Mouse (Mus musculus) fat pad, adult 2 months (tissue): ENCODE measurements around the gene Ube2e1.
A peak's percentile ranks its signal among the peaks of the same experiment; 100 is the strongest.

ENCODE experiments used
- DNase-seq: peaks from one replicate; pipeline ENCODE4 v3.0.0-alpha.2; 2011; ENCODE audit warnings: low read depth, low spot score; ENCODE audit errors: extremely low read depth

The Ube2e1 gene

DNA sequence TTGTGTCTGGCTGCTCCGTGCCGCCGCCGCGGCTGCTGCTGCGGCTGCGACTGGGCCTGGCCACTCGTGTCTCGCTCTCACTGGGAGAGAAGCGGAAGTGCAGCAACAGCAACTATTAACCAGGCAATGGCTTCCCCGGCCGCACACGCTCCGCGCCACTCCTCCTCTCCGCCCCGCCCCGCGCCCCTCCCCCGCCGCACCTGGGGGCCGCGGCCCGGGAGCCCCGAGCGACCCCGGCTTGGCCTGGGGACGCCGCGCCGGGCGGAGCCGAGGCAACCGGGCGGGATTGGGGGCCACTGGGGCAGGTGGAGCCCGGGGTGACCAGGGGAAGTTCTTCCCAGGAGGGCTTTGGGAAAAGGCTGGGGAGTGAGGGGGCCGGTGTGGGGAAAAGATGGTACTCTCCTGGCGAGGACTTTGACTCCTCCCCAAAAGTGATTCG, at the start of gene Ube2e1:
Gene Ube2e1 (minus strand): TSS at position 167 of the 439 bp plus-strand sequence.
- DNase-seq = no peak

DNA sequence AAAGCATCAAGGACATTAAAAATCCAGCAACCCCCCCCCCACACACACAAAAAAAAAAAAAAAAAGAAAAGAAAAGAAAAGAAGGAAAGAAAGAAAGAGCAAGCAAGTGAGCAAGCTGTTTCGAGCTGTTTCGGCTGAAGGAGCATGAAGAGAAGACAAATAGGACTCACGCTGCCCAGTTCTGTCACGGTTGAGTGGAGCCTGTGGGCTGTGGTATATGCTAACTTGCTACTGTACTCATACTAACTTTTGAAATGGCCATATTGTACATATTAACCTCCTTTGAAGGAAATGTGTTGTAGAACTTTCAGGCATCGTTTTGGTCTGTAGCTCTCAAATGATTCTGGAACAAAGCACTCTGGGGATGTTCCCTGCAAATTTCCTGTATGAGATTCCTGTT, 48.2 kb upstream of the Ube2e1 start:
- DNase-seq = no peak

DNA sequence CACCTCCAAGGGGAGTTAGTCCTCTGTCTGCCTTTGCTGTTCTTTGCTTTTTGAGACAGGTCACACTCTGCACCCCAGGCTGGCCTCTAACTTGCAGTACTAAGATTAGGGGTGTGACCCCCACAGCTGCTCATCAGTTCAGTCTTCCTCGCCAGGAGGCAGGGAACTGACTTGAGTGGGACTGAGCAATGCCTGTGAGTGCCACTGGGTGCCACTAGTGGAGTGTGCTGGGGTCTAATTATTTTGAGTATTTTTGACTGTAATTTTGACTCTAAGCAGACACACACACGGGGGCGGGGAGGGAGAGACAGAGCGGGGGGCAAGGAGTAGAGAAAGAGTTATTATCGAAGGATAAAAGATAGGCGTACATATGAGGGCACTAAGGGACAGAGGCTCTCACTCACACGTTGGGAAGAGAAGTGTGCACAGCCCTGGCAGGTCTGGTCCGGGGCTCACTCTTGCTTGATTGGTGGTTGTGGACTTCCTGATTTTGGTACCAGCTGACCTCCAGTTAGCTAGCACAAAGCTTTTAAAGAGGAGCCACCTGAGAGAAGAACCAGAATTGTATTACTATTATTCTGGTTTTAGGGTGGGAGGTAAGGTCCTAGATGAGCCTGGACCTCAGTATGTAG, 46.4 kb upstream of the Ube2e1 start:
- DNase-seq = no peak

DNA sequence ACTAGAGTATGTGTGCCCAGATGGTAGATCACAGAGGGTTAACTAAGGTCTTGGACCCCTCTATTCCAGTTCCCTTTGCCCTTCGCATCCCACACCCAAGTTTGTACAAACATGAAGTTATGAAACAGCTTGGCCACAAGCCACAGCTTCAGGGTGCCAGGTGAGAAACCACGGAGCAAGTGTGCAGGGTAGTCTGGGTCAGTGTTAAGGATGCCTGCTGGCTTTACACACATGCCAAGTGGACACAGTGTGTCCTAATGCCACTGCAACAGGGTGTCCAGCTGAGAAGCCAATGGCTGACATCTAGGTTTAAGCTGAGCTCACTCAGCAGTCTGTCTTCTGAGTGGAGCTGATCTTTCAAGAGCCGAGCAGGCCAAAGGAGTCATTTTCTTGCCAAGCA, 44.5 kb upstream of the Ube2e1 start:
- peak; percentile 52 for DNase-seq

DNA sequence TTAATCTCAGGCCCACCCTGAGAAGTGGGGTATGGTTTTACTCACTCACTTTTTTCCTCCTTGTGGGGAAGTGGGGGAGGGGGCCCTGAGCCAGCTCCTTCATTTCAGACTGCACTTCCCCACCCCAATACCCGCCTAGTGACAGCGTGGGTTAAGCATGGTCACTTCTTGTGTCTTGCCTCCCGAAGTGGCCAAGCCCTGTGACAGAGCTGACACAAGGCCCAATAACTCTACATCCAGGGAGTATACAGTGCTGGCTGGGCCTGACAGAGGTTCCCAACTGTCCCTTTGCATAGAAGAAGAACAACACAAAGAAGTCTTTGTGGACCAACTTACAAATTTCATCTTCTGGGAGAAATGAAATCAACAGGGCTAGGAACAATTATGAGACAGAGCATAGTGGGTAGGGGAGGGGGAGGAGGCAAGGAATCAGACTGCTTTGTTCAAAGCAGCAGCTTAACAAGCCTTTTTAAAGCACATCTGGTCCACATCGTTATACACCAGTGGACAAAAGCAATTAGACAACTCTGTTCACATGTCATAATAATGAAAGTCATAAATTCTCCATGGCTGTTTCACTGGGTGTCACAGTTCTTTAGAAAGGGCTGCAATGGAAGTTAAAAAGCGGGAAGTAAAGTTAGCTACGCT, 42.2 kb upstream of the Ube2e1 start:
- DNase-seq = no peak

DNA sequence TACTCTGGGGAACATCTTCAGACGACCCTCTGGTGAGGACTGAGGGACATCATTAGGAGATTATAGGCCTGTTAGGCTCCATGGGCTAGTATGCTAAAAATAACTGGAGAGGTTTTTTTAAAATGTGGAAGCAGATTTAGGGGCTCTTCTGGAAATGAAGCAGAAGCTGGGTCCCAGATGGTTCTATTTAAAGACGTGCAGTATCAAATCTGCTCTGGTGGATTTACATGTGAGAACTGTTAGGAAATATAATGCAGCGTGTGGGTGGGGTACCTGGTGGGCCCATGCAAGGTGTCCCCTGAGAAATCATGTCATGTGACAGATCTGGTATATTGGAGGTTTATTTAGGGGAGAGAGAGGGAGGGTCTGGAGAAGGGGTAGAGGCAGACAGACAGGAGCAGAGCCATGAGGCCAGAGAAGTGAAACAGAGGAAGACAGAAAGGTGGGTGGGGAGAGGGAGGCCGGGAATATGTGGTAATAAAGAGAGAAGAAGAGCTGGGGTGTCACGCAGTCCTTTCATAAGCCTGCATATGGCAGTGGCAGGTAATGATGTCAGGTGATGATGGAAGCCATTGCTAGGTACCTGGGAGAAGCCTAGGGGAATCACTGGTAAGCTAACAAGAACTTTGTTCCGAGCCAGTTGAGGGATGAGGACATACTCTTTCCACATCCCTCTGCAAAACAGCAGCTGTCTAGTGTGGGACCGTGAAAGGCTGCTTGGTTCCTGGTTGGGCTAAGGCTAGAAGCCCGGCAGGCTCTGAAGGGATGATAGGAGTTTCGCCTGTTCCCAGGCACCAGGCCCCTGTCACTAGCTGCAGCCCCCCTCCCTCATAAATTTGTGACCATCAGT, 41.3 kb upstream of the Ube2e1 start:
- DNase-seq = no peak

DNA sequence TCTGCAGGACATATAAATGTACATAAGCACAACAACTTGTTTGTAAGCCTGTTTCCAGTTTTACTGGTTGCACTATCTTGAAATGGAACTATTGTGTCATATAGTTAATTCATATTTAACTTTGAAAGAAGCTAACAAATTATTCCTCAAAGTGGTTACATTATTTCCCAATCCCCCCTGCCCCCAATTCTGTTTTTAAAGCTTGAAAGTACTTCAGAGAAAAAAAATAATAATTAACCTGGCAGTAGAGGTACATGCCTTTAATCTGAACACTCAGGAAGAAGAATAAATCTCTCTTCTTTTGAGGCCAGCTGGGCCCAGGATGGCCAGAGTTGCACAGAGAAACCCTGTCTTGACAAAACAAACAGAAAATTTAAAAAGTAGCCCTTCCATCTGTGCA, 37.4 kb upstream of the Ube2e1 start:
- no peak for DNase-seq

DNA sequence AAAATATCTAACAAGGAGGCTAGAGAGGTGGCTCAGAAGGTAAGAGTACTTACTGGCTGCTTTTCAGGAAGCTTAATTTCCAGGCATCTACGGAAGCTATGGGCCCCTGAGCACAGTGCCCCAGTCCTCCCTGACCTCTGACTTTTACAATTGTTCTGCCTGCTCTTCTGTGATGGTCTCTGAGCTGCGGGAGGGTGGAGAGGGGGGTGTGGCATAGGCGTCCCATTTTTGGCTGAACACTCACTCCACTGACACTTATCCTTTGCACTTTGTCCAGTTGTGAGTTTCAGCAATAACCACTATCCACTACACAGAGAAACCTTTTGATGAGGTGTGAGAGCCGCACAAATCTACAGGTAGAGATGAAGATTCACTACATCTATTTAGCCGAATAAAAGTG, 35.4 kb upstream of the Ube2e1 start:
- no peak for DNase-seq

DNA sequence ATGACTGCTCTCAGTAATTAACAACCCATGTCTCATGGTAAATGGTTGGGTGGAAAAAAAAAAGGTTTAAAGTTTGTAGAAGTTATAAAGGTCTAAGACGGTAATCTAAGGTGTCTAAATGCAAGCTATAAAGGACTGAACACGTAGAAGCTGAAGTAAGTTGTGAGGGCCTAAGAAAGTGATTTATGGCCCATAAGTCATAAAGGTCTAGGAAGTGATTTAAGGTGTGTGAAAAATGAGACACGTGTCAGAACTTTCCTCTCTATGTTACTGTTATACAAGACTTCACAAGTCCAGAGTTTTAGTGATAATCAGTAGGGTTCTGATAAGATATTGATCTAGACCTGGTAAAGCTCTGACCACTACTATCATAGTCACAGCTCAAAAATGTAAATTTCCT, 32.7 kb upstream of the Ube2e1 start:
- DNase-seq = no peak

DNA sequence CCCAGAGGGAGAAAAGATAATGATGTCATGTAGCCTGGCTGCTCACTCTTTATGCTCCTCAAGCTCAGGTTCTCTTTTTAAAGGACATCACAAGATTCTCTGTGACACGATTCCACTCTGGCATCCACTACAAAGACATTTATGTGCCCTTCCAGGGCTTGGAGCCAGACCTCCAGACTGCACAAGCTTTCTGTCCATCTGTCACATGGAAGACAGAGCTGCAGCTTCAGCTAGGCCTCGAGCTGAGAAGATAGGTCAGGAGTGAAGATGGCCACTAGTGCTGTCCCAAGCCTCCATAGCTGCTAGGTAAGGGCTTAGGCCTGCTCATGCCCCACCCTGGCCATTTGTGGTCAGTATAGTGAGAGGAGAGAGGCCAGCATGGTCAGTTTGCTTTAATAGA, 24.8 kb upstream of the Ube2e1 start:
- DNase-seq = no peak

DNA sequence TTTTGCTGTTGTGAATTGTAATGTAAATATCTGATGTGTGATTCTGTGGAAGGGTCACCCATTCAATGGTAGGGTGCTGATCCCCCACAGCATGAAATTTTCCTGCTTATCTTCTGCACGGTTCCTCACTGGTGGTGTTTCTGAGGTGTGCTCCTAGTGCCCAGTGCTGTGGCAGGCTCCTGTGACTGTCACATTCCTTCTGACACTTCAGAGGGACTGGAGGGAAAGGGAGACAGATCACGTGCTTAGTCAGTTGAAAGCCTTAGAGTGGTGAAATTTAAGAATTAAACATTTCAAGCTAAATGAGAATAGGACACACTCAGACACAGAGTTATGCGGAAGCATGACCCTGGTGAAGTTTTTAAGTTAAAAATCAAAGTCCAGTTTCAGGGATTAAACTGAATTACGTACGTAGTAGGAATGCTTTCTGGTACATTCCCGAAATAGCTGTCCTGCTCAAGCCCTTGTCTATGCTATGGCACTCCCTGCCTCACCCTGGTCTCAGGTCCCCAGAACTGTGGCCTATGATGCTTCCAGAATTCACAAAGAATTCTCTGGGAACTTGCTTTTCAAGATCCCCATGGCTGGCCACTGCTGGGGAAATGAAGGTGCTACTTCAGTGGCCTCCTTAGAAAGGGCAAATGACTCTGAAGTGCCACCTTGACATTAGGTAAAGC, 24.0 kb upstream of the Ube2e1 start:
- DNase-seq = no peak

DNA sequence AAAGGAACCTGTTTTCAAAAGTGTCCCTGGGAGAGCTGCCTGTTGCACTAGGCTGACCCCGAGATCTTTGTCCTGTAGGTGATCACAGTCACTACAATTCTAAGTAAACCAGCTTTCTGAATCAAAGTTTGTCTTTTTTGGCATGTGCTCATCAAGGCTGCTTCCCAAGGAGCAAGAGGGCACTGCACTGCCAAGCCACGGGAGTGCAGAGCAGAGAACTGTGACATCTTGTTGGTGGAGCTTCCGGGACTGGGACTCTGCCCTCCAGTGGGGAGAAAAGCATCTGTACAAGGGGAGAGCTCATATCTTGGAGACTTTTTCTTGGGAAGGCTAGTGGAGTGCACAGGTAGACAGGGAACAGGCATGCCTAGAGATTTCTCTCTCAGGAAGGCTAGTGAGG, 21.9 kb upstream of the Ube2e1 start:
- DNase-seq = no peak

DNA sequence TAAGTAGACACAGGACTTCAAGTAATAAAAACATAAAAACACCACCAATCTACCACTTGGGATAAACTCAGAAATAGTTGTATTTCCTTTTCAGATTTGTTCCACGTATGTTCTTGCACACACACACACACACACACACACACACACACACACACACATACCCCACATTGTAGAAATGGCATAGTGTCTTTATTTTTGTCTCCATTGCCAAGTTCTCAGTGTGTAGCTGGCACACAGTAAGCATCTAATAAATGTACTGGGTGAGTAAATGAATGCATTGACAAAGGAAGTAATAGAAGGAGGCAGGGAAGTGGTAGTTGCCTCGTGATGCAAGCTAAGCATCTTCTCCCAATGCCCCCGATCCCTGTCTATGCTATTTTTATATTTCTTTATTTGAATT, 21.3 kb upstream of the Ube2e1 start:
- no peak for DNase-seq

DNA sequence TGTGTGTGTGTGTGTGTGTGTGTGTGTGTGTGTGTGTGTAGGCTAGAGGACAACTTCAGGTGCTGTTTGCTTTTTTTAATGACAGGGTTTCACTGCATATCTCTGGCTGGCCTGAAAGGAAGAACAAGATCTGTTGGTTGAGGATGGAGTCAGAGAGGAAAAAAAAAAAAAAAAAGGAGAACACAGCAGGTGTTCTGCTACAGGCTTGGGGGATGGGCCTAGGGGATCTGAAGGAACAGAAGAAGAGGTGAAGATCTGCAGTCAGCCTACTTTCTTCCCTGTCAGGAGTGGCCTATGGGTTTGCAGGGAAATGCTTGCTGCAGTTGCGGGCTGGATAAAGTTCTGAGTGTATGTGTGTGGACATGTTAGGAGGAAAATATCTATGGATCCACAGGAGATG, 19.0 kb upstream of the Ube2e1 start:
- no peak for DNase-seq

DNA sequence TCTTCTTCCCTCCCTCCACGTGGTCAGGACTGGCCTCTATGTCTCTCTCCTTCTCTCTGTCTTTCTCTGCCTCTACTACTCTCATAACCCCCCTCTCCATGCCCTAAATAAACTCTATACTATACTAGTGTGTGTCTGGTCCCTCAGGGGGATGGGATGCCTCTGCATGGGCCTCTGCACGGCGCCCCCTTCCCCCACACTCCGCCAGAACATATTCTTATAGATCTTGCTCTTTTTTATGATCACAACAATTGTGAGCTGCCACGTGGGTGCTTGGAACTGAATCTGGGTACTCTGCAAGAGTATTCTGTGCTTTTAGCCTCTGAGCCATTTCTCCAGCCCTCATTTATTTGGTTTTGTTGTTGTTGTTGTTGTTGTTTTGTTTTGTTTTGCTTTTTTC, 18.2 kb upstream of the Ube2e1 start:
- no peak for DNase-seq

DNA sequence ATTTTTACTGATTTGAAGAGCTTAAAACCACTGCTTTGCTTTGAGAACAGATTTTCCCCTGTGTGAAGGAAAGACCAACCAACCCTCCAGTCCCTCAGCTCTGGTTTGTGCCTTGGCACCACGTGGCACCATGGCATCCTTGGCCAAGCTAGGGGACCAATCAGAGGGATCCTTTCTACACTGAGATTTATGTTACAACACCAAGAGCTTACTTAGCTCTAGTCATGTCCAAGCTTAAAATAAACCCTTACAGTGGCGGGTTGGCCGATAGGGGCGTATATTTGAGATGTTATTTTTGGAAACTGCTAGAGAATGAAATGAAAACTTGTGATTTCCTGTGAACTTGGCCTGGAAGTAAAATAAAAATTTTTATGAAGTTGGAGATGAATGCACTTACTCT, 11.9 kb upstream of the Ube2e1 start:
- DNase-seq = no peak

DNA sequence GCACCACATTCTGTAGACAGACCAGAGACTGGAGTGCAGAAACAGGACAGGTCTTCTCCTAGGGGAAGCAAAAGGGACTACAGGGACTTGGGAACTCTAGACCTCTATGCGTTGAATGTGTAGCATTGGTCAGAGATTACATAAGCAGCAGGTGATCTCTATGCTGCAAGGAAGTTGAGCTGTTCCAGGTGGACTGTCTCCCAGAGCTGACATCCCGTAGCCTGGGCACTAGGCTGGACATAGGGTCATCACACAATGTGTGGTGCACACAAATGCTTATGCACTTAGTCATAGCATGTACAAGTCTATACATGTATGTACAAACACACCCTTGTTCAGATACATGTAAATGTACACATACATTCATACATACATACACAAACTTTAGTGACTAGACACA, 11.1 kb upstream of the Ube2e1 start:
- no peak for DNase-seq

DNA sequence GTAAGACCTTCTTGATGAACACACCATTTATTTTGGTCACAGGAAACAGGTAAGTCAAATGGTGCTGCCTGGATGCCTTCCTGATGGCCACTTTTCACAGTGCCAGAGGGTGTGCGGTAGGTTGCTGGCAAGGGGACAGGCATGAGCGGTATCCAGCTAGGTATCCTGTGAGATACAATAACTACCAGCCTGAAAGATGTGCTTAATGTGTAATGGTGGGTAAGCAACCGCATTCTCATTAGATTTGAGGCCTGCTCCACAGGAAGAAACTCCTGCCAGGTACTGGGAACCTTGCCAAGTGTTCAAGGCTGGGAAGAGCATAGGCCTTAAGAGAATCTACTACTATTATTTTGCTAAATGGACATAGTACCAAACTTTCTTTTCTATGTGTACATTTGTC, 9.4 kb upstream of the Ube2e1 start:
- no peak for DNase-seq

DNA sequence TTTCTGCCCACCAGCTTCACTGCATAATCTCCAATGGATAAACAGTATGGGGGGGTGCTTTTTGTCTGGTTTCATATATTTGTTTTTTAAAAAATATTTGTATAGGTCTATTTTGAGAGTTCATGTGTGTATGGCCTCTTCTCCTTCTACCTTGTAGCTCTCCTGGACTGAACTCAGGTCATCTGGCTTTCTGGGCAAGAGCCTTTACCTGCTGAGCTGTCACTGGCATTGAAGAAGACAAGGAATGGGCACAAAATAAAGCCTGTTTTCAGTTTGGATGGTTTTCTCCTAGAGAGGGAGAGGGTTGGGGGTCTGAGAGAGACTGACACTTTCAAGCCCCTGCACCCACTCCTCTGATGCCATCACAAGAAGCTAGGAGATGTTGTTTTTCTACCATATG, 4.4 kb upstream of the Ube2e1 start:
- no peak for DNase-seq

DNA sequence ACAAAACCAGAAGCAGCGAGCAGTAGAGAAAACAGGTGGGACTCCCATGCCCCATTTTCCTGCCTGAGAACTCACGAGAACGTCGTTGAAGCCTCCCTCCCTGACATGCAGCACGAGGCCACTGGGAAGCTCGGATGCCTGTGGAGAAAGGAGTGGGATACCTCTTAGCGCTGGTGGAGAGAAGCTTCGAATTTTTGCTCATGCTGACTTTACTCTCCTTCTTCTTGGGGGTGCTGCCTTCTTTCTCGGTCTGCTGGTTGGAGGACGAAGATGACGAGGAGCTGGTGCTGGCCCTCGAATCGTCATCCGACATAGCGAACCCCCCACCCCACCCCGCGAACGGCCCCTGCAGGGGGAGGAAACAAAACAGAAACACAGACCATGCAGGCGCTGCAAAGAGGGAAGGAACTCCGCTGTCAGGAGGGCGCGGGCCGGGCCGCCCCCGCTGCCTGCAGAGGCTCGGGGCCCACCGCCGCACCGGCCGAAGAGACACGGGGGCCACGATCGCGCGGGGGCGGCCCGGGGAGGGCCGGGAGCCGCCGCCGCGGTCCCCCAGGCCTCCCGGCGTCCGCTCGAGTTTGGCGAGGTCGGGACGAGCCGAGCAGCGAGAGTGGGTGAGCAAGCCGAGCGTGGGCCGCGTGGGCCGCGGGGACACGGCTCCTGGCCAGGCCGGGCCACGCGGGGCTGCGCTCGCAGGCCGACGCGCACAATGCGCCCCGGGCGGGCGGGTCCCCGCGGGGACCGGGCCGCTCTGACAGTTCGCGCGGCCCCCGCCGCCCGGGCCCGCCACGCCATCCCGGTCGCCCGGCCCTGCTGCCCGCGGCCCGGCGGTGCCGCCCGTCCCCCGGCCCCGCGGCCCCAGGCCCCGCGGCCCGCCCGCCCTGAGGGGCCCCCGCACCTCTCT, 618 bp downstream of the Ube2e1 start:
- DNase-seq = no peak
